Mouse (Mus musculus) thymus, postnatal 0 days (tissue): Measurements from ENCODE around the gene Tas2r126. TPM values are rescaled to one million over a fixed set of nuclear protein-coding genes. Genes with fewer than 3 reads are reported as not detected.

Source experiments
- DNase-seq: peaks from one replicate; pipeline ENCODE4 v3.0.0-alpha.2; 2015; ENCODE audit warnings: low spot score
- polyA plus RNA-seq: library from polyadenylated mRNA; unstranded; fragments of >200 nt; fragmentation: Nextera tagmentation; extraction: Ambion mirVana; gene quantifications from 2 replicates; pipeline ENCODE4 v1.2.1, GENCODE M21; 2015

Tas2r126 gene
- polyA plus RNA-seq, 1 experiment from 2014 or later: not detected

DNA sequence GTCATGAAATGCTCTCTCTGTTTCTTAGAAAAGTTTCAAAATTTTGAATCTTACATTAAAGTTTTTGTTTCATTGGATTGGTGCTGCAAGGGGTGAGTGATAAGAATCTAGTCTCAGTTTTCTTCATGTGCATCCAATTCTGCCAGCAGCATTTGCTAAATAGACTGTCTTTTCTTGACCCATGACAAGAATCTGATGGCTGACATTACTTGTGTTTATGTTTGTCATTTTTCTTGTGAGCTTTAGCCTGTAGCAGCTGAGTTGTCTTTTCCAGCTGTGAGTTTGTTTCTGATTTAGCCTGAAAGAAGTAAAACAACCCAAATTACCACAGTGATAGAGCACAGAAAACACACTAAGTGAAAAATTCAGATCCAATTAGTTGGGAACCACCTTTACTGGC is 50.3 kb downstream of the Tas2r126 start:
- no peak for DNase-seq

Other genes starting within 250 kb of the Tas2r126 start
- gene Tas2r144, start 219.2 kb upstream of the Tas2r126 start, polyA plus RNA-seq: not detected in 2 replicates
- 7.5 and 10.0 TPM in 2 replicates for gene Gstk1, start 188.6 kb upstream of the Tas2r126 start, polyA plus RNA-seq
- gene Tmem139, start 172.6 kb upstream of the Tas2r126 start, polyA plus RNA-seq: 0.43 and 0.54 TPM in 2 replicates
- gene Casp2, start 169.6 kb upstream of the Tas2r126 start, polyA plus RNA-seq: 72.7 and 74.5 TPM in 2 replicates
- gene Clcn1, start 147.8 kb upstream of the Tas2r126 start, polyA plus RNA-seq: 0.10 and 0.26 TPM in 2 replicates
- 0.07 TPM in 1 of 2 replicates, not detected in the other for gene Fam131b, start 109.9 kb upstream of the Tas2r126 start, polyA plus RNA-seq
- gene Zyx, start 84.9 kb upstream of the Tas2r126 start, polyA plus RNA-seq: 60.7 and 64.4 TPM in 2 replicates
- 4.0 and 4.3 TPM in 2 replicates for gene Epha1, start 61.3 kb upstream of the Tas2r126 start, polyA plus RNA-seq
- gene Tas2r143, start 34.3 kb upstream of the Tas2r126 start, polyA plus RNA-seq: not detected in 2 replicates
- not detected in 2 replicates for gene Tas2r135, start 29.1 kb upstream of the Tas2r126 start, polyA plus RNA-seq
- not detected in 2 replicates for gene Olfr458, start 30.7 kb downstream of the Tas2r126 start, polyA plus RNA-seq
- gene Olfr457, start 41.8 kb downstream of the Tas2r126 start, polyA plus RNA-seq: not detected in 2 replicates
- gene Olfr456, start 52.7 kb downstream of the Tas2r126 start, polyA plus RNA-seq: not detected in 2 replicates
- not detected in 2 replicates for gene Olfr455, start 113.1 kb downstream of the Tas2r126 start, polyA plus RNA-seq
- not detected in 2 replicates for gene Tcaf3, start 163.2 kb downstream of the Tas2r126 start, polyA plus RNA-seq
- gene Tcaf2, start 210.7 kb downstream of the Tas2r126 start, polyA plus RNA-seq: 5.2 and 5.3 TPM in 2 replicates